Mouse (Mus musculus): ENCODE data around the gene Klhl41.

GRCm38 (mm10) chr2:69635064-69635701 lies 34.7 kb upstream of the Klhl41 start:
- TF ChIP-seq CTCF (IDR thresholded peaks at IDR 0.05; ENCODE audit: borderline replicate concordance, insufficient read depth, low read depth, low read length) (peak; percentile 70), POLR2A (IDR thresholded peaks at IDR 0.05; ENCODE audit: borderline replicate concordance, insufficient read depth, low read length) (no peak)

All from cerebellum, adult 2 months (tissue).